Mouse (Mus musculus): Measurements from ENCODE around the gene Celsr3. TPM values are rescaled to one million over a fixed set of nuclear protein-coding genes. Genes with fewer than 3 reads are reported as not detected.

Celsr3 gene
- polyA plus RNA-seq, 1 experiment from 2014 or later = 0.12 TPM

DNA sequence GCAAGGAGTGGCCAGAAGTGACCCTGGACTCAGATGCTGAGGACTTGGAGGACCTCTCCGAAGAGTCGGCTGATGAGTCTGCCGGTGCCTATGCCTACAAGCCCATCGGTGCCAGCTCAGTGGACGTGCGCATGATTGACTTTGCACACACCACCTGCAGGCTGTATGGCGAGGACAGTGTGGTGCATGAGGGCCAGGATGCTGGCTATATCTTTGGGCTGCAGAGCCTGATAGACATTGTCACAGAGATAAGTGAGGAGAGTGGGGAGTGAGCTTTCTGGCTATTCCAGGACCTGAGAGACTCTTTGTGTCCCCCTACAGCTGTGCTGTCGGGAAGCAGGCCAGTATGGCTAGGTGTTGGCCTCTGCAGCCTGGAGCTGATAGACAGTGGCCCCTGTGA is 20.4 kb upstream of the Celsr3 start:
- no peaks in the 10 kb centered on the region for H3K9me3 ChIP-seq (ENCODE audit: low read length)
- no peak overlapping the region for H3K4me3 ChIP-seq (ENCODE audit: low read length)
- peaks cover 46% of the 10 kb centered on the region for H3K36me3 ChIP-seq (ENCODE audit: insufficient read depth, low read length)
- peaks cover 20% of the 10 kb centered on the region for H3K4me1 ChIP-seq (ENCODE audit: insufficient read depth, low read length)
- no peak overlapping the region for H3K4me2 ChIP-seq (replicated peaks; ENCODE audit: low read depth, low read length)
- 87% methylated on average over 8 of the region's 8 CpGs for WGBS
- no peak overlapping the region for H3K27ac ChIP-seq (ENCODE audit: low read length)
- no peak overlapping the region for H3K9ac ChIP-seq (replicated peaks; ENCODE audit: low read length)
- ATAC-seq (ENCODE audit: low FRiP score, low TSS enrichment) = no peak
- no peaks in the 10 kb centered on the region for H3K27me3 ChIP-seq (ENCODE audit: insufficient read depth, low read length)

- Histone ChIP-seq H3K4me3 (ENCODE audit: low read length) (no peak overlapping the region), H3K27me3 (ENCODE audit: insufficient read depth, low read length) (no peaks in the 10 kb centered on the region), H3K4me2 (replicated peaks; ENCODE audit: low read depth, low read length) (no peak overlapping the region), H3K36me3 (ENCODE audit: insufficient read depth, low read length) (peaks cover 47% of the 10 kb centered on the region), H3K4me1 (ENCODE audit: insufficient read depth, low read length) (peaks cover 20% of the 10 kb centered on the region), H3K9me3 (ENCODE audit: low read length) (no peaks in the 10 kb centered on the region), H3K27ac (ENCODE audit: low read length) (no peak overlapping the region), H3K9ac (replicated peaks; ENCODE audit: low read length) (no peak overlapping the region)
- ATAC-seq (ENCODE audit: low FRiP score, low TSS enrichment) = no peak
Measured at GRCm38 (mm10) chr9:108806379-108806778, 19.7 kb upstream of the Celsr3 start.

- Histone ChIP-seq H3K4me1 (ENCODE audit: insufficient read depth, low read length) (peaks cover 20% of the 10 kb centered on the region), H3K27ac (ENCODE audit: low read length) (no peak overlapping the region), H3K9me3 (ENCODE audit: low read length) (no peaks in the 10 kb centered on the region), H3K36me3 (ENCODE audit: insufficient read depth, low read length) (peaks cover 42% of the 10 kb centered on the region), H3K4me3 (ENCODE audit: low read length) (no peak overlapping the region), H3K4me2 (replicated peaks; ENCODE audit: low read depth, low read length) (no peak overlapping the region), H3K27me3 (ENCODE audit: insufficient read depth, low read length) (no peaks in the 10 kb centered on the region), H3K9ac (replicated peaks; ENCODE audit: low read length) (no peak overlapping the region)
- ATAC-seq (ENCODE audit: low FRiP score, low TSS enrichment) = no peak
- 89% methylated on average over 1 of the region's 1 CpGs for WGBS
Measured at GRCm38 (mm10) chr9:108806831-108807230, 19.3 kb upstream of the Celsr3 start.

GRCm38 (mm10) chr9:108807674-108808073 is 18.4 kb upstream of the Celsr3 start:
- WGBS = 75% methylated on average over 5 of the region's 5 CpGs
- Histone ChIP-seq H3K9ac (replicated peaks; ENCODE audit: low read length) (no peak overlapping the region), H3K36me3 (ENCODE audit: insufficient read depth, low read length) (peaks cover 36% of the 10 kb centered on the region), H3K27ac (ENCODE audit: low read length) (peak overlapping the region; percentile 1; the same call in 1 of the 2 replicates), H3K4me3 (ENCODE audit: low read length) (peak overlapping the region; percentile 81), H3K4me2 (replicated peaks; ENCODE audit: low read depth, low read length) (no peak overlapping the region), H3K27me3 (ENCODE audit: insufficient read depth, low read length) (no peaks in the 10 kb centered on the region), H3K9me3 (ENCODE audit: low read length) (no peaks in the 10 kb centered on the region), H3K4me1 (ENCODE audit: insufficient read depth, low read length) (peaks cover 20% of the 10 kb centered on the region)
- ATAC-seq (ENCODE audit: low FRiP score, low TSS enrichment) = peak; percentile 21

DNA sequence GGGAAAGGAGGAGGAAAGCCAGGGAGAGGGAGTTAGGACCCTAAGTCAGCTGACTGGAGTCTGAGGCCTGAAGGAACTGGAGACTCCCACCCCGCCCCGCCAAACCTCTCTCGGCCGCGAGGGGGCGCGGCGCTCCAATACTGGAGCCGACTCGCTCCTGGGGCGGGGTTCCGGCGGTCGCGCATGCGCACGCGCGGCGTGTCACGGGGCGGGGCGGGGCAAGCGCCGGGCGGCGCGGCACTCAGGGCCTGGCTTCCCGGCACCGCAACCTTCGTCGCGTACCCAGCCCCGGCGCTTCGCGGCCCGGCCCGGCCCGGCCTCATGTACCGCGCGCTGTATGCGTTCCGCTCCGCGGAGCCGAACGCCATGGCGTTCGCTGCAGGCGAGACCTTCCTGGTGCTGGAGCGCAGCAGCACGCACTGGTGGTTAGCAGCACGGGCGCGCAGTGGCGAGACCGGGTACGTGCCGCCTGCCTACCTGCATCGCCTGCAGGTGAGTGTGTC is 17.9 kb upstream of the Celsr3 start, which contains the start of gene Nckipsd:
Nckipsd (plus strand) TSS at position 206 of the 503 bp plus-strand sequence.
- Histone ChIP-seq H3K4me2 (replicated peaks; ENCODE audit: low read depth, low read length) (peak within 1 kb of the TSS; percentile 90), H3K4me1 (ENCODE audit: insufficient read depth, low read length) (peaks cover 20% of the 10 kb centered on the region), H3K36me3 (ENCODE audit: insufficient read depth, low read length) (peaks cover 36% of the 10 kb centered on the region), H3K4me3 (ENCODE audit: low read length) (peak within 1 kb of the TSS; percentile 81), H3K9me3 (ENCODE audit: low read length) (no peaks in the 10 kb centered on the region), H3K27me3 (ENCODE audit: insufficient read depth, low read length) (no peaks in the 10 kb centered on the region), H3K9ac (replicated peaks; ENCODE audit: low read length) (peak within 1 kb of the TSS; percentile 89), H3K27ac (ENCODE audit: low read length) (peak within 1 kb of the TSS; percentile 59)
- 0% methylated on average over 24 of the region's 62 CpGs for WGBS
- ATAC-seq (ENCODE audit: low FRiP score, low TSS enrichment) = peak; percentile 90

DNA sequence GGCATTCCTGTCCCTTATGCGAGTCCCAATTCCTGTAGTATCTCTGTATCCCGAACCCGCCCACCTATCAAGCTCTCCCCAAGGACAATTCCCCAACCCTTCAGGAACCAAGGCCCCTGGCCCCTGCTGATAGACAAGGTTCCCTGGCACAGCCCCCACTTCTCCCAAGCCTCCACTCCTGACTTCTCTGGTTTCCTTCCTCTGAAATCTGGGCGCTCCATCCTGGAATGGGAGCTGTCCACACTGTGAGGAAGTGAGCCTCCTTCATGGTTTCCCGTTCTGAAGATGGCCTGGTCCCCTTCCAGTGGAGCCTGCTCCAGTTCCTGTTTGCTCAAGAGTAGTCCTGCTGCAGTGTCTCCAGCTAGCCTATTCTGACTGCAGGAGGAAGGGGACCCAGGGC is 16.9 kb upstream of the Celsr3 start:
- H3K9me3 ChIP-seq (ENCODE audit: low read length) = no peaks in the 10 kb centered on the region
- H3K27ac ChIP-seq (ENCODE audit: low read length) = peak overlapping the region; percentile 32; the same call in 1 of the 2 replicates
- H3K27me3 ChIP-seq (ENCODE audit: insufficient read depth, low read length) = no peaks in the 10 kb centered on the region
- 44% methylated on average over 5 of the region's 5 CpGs for WGBS
- H3K4me1 ChIP-seq (ENCODE audit: insufficient read depth, low read length) = peaks cover 20% of the 10 kb centered on the region
- peak overlapping the region; percentile 81 for H3K4me3 ChIP-seq (ENCODE audit: low read length)
- peak overlapping the region; percentile 90 for H3K4me2 ChIP-seq (replicated peaks; ENCODE audit: low read depth, low read length)
- H3K9ac ChIP-seq (replicated peaks; ENCODE audit: low read length) = peak overlapping the region; percentile 89
- no peak for ATAC-seq (ENCODE audit: low FRiP score, low TSS enrichment)
- peaks cover 33% of the 10 kb centered on the region for H3K36me3 ChIP-seq (ENCODE audit: insufficient read depth, low read length)

GRCm38 (mm10) chr9:108809723-108810122 is 16.4 kb upstream of the Celsr3 start:
- H3K27ac ChIP-seq (ENCODE audit: low read length) = peak overlapping the region; percentile 32; the same call in 1 of the 2 replicates
- peak overlapping the region; percentile 89; the same call in 1 of the 2 replicates for H3K9ac ChIP-seq (replicated peaks; ENCODE audit: low read length)
- no peak for ATAC-seq (ENCODE audit: low FRiP score, low TSS enrichment)
- H3K27me3 ChIP-seq (ENCODE audit: insufficient read depth, low read length) = no peaks in the 10 kb centered on the region
- H3K9me3 ChIP-seq (ENCODE audit: low read length) = no peaks in the 10 kb centered on the region
- H3K36me3 ChIP-seq (ENCODE audit: insufficient read depth, low read length) = peaks cover 33% of the 10 kb centered on the region
- H3K4me1 ChIP-seq (ENCODE audit: insufficient read depth, low read length) = peaks cover 20% of the 10 kb centered on the region
- 73% methylated on average over 6 of the region's 6 CpGs for WGBS
- H3K4me3 ChIP-seq (ENCODE audit: low read length) = no peak overlapping the region
- peak overlapping the region; percentile 90 for H3K4me2 ChIP-seq (replicated peaks; ENCODE audit: low read depth, low read length)

DNA sequence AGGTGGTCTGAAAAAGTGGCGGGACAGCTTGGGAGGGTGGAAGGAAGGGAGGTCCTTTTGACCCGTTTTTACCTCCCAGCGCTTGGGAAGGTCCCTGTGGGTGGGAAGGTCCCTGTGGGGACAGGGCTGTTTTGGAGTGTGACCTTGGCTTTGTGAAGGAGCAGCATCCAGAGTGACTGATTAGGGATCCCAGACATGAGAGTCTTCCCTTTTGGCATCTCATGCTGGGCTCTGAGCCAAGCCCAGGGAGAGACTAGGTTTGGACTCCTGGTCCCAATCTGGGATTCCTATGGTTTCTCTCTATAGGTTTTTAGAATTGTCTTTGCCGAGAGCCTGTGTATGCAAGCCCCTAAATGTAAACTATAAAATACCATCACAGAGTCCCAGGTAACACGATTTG is 15.6 kb upstream of the Celsr3 start:
- Histone ChIP-seq H3K4me3 (ENCODE audit: low read length) (no peak overlapping the region), H3K4me1 (ENCODE audit: insufficient read depth, low read length) (peaks cover 20% of the 10 kb centered on the region), H3K4me2 (replicated peaks; ENCODE audit: low read depth, low read length) (no peak overlapping the region), H3K36me3 (ENCODE audit: insufficient read depth, low read length) (peaks cover 33% of the 10 kb centered on the region), H3K9me3 (ENCODE audit: low read length) (no peaks in the 10 kb centered on the region), H3K27me3 (ENCODE audit: insufficient read depth, low read length) (no peaks in the 10 kb centered on the region), H3K9ac (replicated peaks; ENCODE audit: low read length) (no peak overlapping the region), H3K27ac (ENCODE audit: low read length) (no peak overlapping the region)
- 79% methylated on average over 5 of the region's 5 CpGs for WGBS
- ATAC-seq (ENCODE audit: low FRiP score, low TSS enrichment) = no peak

- Histone ChIP-seq H3K36me3 (ENCODE audit: insufficient read depth, low read length) (peaks cover 31% of the 10 kb centered on the region), H3K27me3 (ENCODE audit: insufficient read depth, low read length) (no peaks in the 10 kb centered on the region), H3K4me3 (ENCODE audit: low read length) (no peak overlapping the region), H3K9me3 (ENCODE audit: low read length) (no peaks in the 10 kb centered on the region), H3K4me1 (ENCODE audit: insufficient read depth, low read length) (no peaks in the 10 kb centered on the region), H3K9ac (replicated peaks; ENCODE audit: low read length) (no peak overlapping the region), H3K4me2 (replicated peaks; ENCODE audit: low read depth, low read length) (no peak overlapping the region), H3K27ac (ENCODE audit: low read length) (no peak overlapping the region)
- ATAC-seq (ENCODE audit: low FRiP score, low TSS enrichment) = no peak
- 85% methylated on average over 7 of the region's 7 CpGs for whole genome bisulfite sequencing
Measured at GRCm38 (mm10) chr9:108815557-108815956, 10.6 kb upstream of the Celsr3 start.

GRCm38 (mm10) chr9:108819495-108819894 is 6.6 kb upstream of the Celsr3 start:
- H3K27me3 ChIP-seq (ENCODE audit: insufficient read depth, low read length) = peaks cover 17% of the 10 kb centered on the region
- no peaks in the 10 kb centered on the region for H3K9me3 ChIP-seq (ENCODE audit: low read length)
- no peak overlapping the region for H3K27ac ChIP-seq (ENCODE audit: low read length)
- no peak overlapping the region for H3K4me3 ChIP-seq (ENCODE audit: low read length)
- no peaks in the 10 kb centered on the region for H3K4me1 ChIP-seq (ENCODE audit: insufficient read depth, low read length)
- no peak overlapping the region for H3K9ac ChIP-seq (replicated peaks; ENCODE audit: low read length)
- no peak overlapping the region for H3K4me2 ChIP-seq (replicated peaks; ENCODE audit: low read depth, low read length)
- H3K36me3 ChIP-seq (ENCODE audit: insufficient read depth, low read length) = peaks cover 21% of the 10 kb centered on the region
- no peak for ATAC-seq (ENCODE audit: low FRiP score, low TSS enrichment)
- 68% methylated on average over 3 of the region's 3 CpGs for WGBS

Data from kidney, embryonic 16.5 days (tissue).